Mouse (Mus musculus) embryonic facial prominence, embryonic 11.5 days (tissue): Measurements from ENCODE around the gene Dhdh. TPM values are rescaled to one million over a fixed set of nuclear protein-coding genes. Genes with fewer than 3 reads are reported as not detected.
A peak's percentile ranks its signal among the peaks of the same experiment; 100 is the strongest.
"Not testable (repeated sequence)": the region's sequence is repeated elsewhere in the genome, so short reads cannot be mapped to it uniquely, and the experiment has no call there.

Experiments used
- ATAC-seq: fragments of 200-750 bp; cut with Nextera tagmentation; replicated peaks from 2 replicates; pipeline ENCODE4 v1.8.0; 2017; ENCODE audit warnings: low read depth; ENCODE audit not compliant: insufficient number of reproducible peaks, low FRiP score, low TSS enrichment
- DNase-seq: peaks from one replicate; pipeline ENCODE4 v3.0.0-alpha.2; 2015; ENCODE audit warnings: low spot score
- H3K27ac ChIP-seq: fragments of 300-500 bp; sonication (generic); replicated peaks from 2 replicates; pipeline ENCODE4 v1.5.1; 2014; ENCODE audit warnings: mild to moderate bottlenecking, low read depth, low read length, control low read depth
- H3K27me3 ChIP-seq: fragments of 300-500 bp; sonication (generic); 2 replicates; pipeline ENCODE4 v1.6.1; 2014; ENCODE audit warnings: mild to moderate bottlenecking, low read length, moderate library complexity, mixed read lengths; ENCODE audit not compliant: control insufficient read depth, insufficient read depth
- H3K36me3 ChIP-seq: fragments of 300-500 bp; sonication (generic); replicated peaks from 2 replicates; pipeline ENCODE4 v1.6.1; 2014; ENCODE audit warnings: low read depth, mild to moderate bottlenecking, low read length, moderate library complexity, mixed read lengths; ENCODE audit not compliant: control insufficient read depth, insufficient read depth
- H3K4me1 ChIP-seq: fragments of 300-500 bp; sonication (generic); 2 replicates; pipeline ENCODE4 v1.6.1; 2014; ENCODE audit warnings: low read length, mixed read lengths; ENCODE audit not compliant: control insufficient read depth, insufficient read depth
- H3K4me2 ChIP-seq: fragments of 300-500 bp; sonication (generic); 2 replicates; pipeline ENCODE4 v1.6.1; 2014; ENCODE audit warnings: low read depth, mild to moderate bottlenecking, control low read depth, low read length, moderate library complexity
- H3K4me3 ChIP-seq: fragments of 300-500 bp; sonication (generic); 2 replicates; pipeline ENCODE4 v1.5.1; 2014; ENCODE audit warnings: low read depth, low read length, control low read depth
- H3K9ac ChIP-seq: fragments of 300-500 bp; sonication (generic); replicated peaks from 2 replicates; pipeline ENCODE4 v1.6.1; 2014; ENCODE audit warnings: mild to moderate bottlenecking, control low read depth, low read length
- H3K9me3 ChIP-seq: fragments of 300-500 bp; sonication (generic); replicated peaks from 2 replicates; pipeline ENCODE4 v1.6.1; 2016; ENCODE audit warnings: mild to moderate bottlenecking, low read length, inconsistent platforms, mixed read lengths; ENCODE audit not compliant: control insufficient read depth
- WGBS: fragments of 180-500 bp; shearing (Covaris S2); extraction: QIAGEN DNeasy Blood & Tissue Kit; methylation state at CpG from one replicate; pipeline ENCODE4 v1.1.7; 2014; 5-methylcytosine and 5-hydroxymethylcytosine counted together
- polyA plus RNA-seq: library from polyadenylated mRNA; unstranded; fragments of >200 nt; fragmentation: Nextera tagmentation; extraction: Ambion mirVana; gene quantifications from 2 replicates; pipeline ENCODE4 v1.2.1, GENCODE M21; 2014

Gene Dhdh
- polyA plus RNA-seq, 1 experiment from 2014 or later = 3.1 TPM

- WGBS = 83% methylated on average over 7 of the region's 7 CpGs
- no peak for DNase-seq
Measured at GRCm38 (mm10) chr7:45489578-45489977, 973 bp upstream of the Dhdh start.

GRCm38 (mm10) chr7:45487861-45488292 lies 728 bp downstream of the Dhdh start:
- no peaks in the 10 kb centered on the region for H3K36me3 ChIP-seq
- peak overlapping the region; percentile 72 for H3K4me2 ChIP-seq
- no peaks in the 10 kb centered on the region; the same call in 1 of the 2 replicates for H3K4me1 ChIP-seq
- H3K9me3 ChIP-seq = no peaks in the 10 kb centered on the region
- H3K4me3 ChIP-seq = peak overlapping the region; percentile 38; the same call in 1 of the 2 replicates
- DNase-seq (peak; percentile 27), ATAC-seq (peak; percentile 26; the same call in 1 of the 2 replicates)
- 0 out of 2 replicates have a peak overlapping the region, but pooled peaks have one; percentile 65 for H3K27ac ChIP-seq
- 26% methylated on average over 11 of the region's 11 CpGs for WGBS
- H3K9ac ChIP-seq = peak overlapping the region; percentile 67
- H3K27me3 ChIP-seq = no peaks in the 10 kb centered on the region

More at GRCm38 (mm10) chr7:45489578-45489977, 973 bp upstream of the Dhdh start:
- Histone ChIP-seq H3K36me3 (no peaks in the 10 kb centered on the region; the same call in 1 of the 2 replicates), H3K4me1 (no peaks in the 10 kb centered on the region; the same call in 1 of the 2 replicates), H3K9me3 (no peaks in the 10 kb centered on the region), H3K27ac (no peak overlapping the region), H3K4me3 (no peak overlapping the region), H3K4me2 (no peak overlapping the region), H3K27me3 (no peaks in the 10 kb centered on the region), H3K9ac (no peak overlapping the region)
- ATAC-seq = no peak

GRCm38 (mm10) chr7:45486761-45487415 lies 1.7 kb downstream of the Dhdh start, which contains the start of gene Gm45808:
Gene Gm45808, minus strand, starts transcription at chr7:45486811.
- no peak within 1 kb of the TSS for H3K27ac ChIP-seq
- no peak within 1 kb of the TSS for H3K4me3 ChIP-seq
- H3K9ac ChIP-seq = no peak within 1 kb of the TSS; the same call in 1 of the 2 replicates
- 86% methylated on average over 12 of the region's 12 CpGs for WGBS
- no peak within 1 kb of the TSS for H3K4me2 ChIP-seq
- H3K9me3 ChIP-seq = no peaks in the 10 kb centered on the region
- no peaks in the 10 kb centered on the region for H3K27me3 ChIP-seq
- DNase-seq = no peak
- no peaks in the 10 kb centered on the region; the same call in 1 of the 2 replicates for H3K4me1 ChIP-seq
- no peak for ATAC-seq
- no peaks in the 10 kb centered on the region for H3K36me3 ChIP-seq

- Histone ChIP-seq H3K4me1 (no peaks in the 10 kb centered on the region; the same call in 1 of the 2 replicates), H3K27me3 (no peaks in the 10 kb centered on the region), H3K27ac (no peak overlapping the region), H3K4me3 (no peak overlapping the region), H3K4me2 (no peak overlapping the region), H3K9me3 (no peaks in the 10 kb centered on the region), H3K36me3 (no peaks in the 10 kb centered on the region), H3K9ac (no peak overlapping the region)
- ATAC-seq (no peak), DNase-seq (no peak)
- 82% methylated on average over 7 of the region's 7 CpGs for WGBS
Measured at GRCm38 (mm10) chr7:45486158-45486557, 2.4 kb downstream of the Dhdh start.

GRCm38 (mm10) chr7:45484985-45485384 lies 3.6 kb downstream of the Dhdh start:
- H3K4me2 ChIP-seq, H3K4me3 ChIP-seq, H3K27ac ChIP-seq, H3K36me3 ChIP-seq, ATAC-seq, H3K9ac ChIP-seq, DNase-seq, H3K27me3 ChIP-seq, H3K4me1 ChIP-seq, H3K9me3 ChIP-seq: not testable (repeated sequence)
- WGBS = 92% methylated on average over 5 of the region's 5 CpGs

DNA sequence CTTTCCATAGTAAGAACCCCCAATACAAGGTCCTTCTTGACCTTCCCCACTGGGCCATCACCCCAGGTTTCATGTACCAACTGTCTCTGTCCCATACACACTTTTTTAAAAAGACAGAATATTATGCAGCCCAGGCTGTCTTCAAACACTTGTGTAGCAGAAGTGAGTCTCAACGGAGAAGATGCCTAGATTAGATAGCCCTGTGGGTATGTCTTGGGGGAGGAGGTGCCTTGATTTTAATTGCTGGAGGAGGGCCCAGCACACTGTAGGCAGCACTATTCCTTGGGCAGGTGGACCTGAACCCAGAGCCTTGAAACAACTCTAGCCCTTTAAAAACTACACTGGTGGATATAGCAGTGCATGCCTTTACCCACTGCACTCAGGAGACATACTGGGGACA lies 6.4 kb downstream of the Dhdh start:
- no peaks in the 10 kb centered on the region for H3K4me1 ChIP-seq
- H3K4me3 ChIP-seq = no peak overlapping the region
- no peaks in the 10 kb centered on the region for H3K36me3 ChIP-seq
- DNase-seq (no peak), ATAC-seq (no peak)
- H3K9ac ChIP-seq = no peak overlapping the region
- 90% methylated on average over 1 of the region's 1 CpGs for WGBS
- H3K9me3 ChIP-seq = no peaks in the 10 kb centered on the region
- H3K27ac ChIP-seq = no peak overlapping the region
- no peaks in the 10 kb centered on the region for H3K27me3 ChIP-seq
- H3K4me2 ChIP-seq = no peak overlapping the region

GRCm38 (mm10) chr7:45481374-45481927 lies 7.2 kb downstream of the Dhdh start, which contains the start of gene Tulp2:
Gene Tulp2, plus strand, starts transcription at chr7:45481877.
- DNase-seq (peak; percentile 78), ATAC-seq (peak; percentile 64; the same call in 1 of the 2 replicates)
- H3K36me3 ChIP-seq = no peaks in the 10 kb centered on the region
- no peak within 1 kb of the TSS for H3K27ac ChIP-seq
- WGBS = 55% methylated on average over 15 of the region's 15 CpGs
- no peaks in the 10 kb centered on the region for H3K27me3 ChIP-seq
- no peak within 1 kb of the TSS for H3K9ac ChIP-seq
- H3K4me1 ChIP-seq = no peaks in the 10 kb centered on the region
- no peaks in the 10 kb centered on the region for H3K9me3 ChIP-seq
- no peak within 1 kb of the TSS for H3K4me2 ChIP-seq
- H3K4me3 ChIP-seq = no peak within 1 kb of the TSS

GRCm38 (mm10) chr7:45480310-45480709 lies 8.3 kb downstream of the Dhdh start:
- not testable (repeated sequence) for H3K27ac ChIP-seq, H3K4me3 ChIP-seq, H3K4me1 ChIP-seq, H3K36me3 ChIP-seq, H3K9ac ChIP-seq, H3K9me3 ChIP-seq, ATAC-seq, DNase-seq, H3K4me2 ChIP-seq, H3K27me3 ChIP-seq
- WGBS = 75% methylated on average over 3 of the region's 4 CpGs
